Mouse (Mus musculus) megakaryocyte-erythroid progenitor cell, adult 5 weeks (primary cell): ENCODE measurements around the gene Lamb1. TPM values are rescaled to one million over a fixed set of nuclear protein-coding genes. Genes with fewer than 3 reads are reported as not detected.

ENCODE experiments used
- polyA plus RNA-seq: library from polyadenylated mRNA; stranded (reverse); fragments of >175 nt; gene quantifications from 2 replicates; pipeline ENCODE4 v1.2.3, GENCODE M21; 2012

Gene Lamb1
- polyA plus RNA-seq = 0.25 TPM in 1 of 2 replicates, not detected in the other

DNA sequence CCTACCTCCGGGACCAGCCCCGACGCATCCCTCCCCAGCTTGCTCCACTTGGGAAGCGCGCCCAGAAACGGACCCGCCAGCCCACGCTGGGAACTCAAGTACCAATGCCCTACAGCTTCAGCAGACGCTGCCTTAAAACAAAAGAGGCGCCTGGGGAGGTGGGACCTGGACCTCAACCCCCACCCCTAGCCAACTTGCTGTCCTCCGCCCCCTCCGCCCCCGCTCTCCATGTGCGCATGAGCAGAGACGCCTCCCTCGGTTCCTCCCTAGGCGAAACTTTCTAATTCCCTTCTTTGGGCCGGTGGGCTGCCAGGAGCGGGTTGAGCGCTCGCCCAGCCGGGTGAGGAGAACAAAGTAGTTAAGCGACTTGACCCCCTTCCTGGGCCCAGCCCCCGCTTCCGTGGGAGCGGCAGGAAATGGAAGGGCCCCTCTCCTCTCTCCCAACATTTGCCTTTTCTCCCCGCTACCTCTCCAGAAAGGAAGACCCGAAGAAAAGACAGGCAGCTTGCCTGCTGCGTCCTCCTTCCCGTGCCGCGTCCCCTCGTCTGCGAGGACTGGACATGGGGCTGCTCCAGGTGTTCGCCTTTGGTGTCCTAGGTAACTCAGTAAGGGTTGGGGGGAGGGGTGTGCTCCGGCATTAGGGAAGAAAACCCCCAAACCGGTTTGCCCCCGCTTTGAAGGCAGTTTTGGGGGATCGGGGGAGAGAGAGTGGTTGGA lies at the start of gene Lamb1:
Gene Lamb1 (plus strand): TSS at position 230 of the 717 bp plus-strand sequence.

DNA sequence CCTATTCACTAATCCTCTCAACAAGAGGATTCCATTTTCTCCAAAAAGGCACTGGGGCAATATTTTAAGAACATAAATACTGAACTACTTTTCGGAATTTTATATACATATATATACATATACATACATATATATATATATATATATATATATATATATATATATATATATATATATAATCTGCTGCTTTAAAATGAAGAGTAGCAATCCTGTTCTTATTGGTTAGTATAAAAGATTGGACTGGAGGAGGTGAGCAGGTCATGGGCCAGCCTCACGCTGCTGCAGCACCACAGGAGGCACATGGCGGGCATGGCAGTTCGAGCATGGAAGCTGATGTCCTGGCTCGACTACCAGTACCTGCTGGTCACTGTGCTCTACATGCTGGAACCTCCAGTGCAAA lies 24.6 kb upstream of the Lamb1 start, which contains the start of gene Gm6993:
Gene Gm6993 (plus strand): TSS at position 301 of the 400 bp plus-strand sequence.

DNA sequence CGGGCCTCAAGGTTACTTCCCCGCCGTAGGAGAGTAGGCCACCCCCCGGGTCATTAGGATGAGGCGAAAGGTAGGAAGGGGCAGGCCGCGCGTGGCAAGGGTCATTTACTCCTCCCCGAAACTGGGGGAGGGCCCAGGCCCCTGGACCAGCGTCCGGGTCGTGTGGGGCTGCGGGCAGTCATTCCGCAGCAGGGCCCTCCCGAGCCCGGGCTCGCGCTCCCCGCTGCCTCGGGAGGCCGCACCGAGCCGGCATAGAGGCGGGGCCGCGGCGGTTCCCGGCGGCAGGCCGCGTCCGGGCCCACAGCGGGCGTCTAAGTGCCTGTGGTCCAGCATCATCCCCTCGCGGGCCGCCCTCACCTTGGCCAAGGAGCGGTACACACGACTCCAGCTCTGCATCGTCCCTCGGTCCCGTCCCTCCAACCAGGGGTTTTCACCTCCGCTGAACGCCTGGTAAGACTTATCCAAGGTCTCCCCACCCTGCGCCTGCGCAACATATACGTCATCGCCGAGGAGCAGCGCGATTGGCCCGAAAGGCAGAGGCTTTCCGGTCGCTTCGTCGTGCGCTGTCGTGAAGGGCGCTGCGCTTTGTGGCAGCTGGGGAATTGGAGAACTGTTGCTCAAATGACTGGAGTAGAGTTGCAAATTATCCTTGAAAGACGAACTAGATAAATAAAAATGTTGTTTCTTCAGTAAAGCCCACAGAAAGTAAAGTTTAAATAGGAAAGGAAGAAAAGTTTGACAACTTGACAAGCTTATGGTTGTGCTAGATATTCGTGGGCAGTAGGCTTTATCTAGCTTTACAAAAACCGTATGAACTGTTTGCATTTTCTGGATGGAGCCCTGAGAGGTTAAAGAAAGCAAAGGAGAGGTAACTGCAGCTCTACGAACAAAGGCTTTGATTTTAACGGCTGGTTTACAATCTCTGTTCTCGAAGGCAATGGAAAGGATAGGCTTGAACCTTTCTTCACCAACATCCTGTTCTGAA lies 86.2 kb downstream of the Lamb1 start, which contains the start of gene Dld:
Gene Dld (minus strand): TSS at position 510 of the 985 bp plus-strand sequence.

Other genes starting within 250 kb of the Lamb1 start
- gene Fam110c, start 191.4 kb upstream of the Lamb1 start, polyA plus RNA-seq = 0.97 and 1.7 TPM in 2 replicates
- gene Gm6993, start 24.5 kb upstream of the Lamb1 start, polyA plus RNA-seq = not detected in 2 replicates
- gene Dld, start 86.2 kb downstream of the Lamb1 start, polyA plus RNA-seq = 5.1 and 6.6 TPM in 2 replicates
- gene Slc26a3, start 125.6 kb downstream of the Lamb1 start, polyA plus RNA-seq = not detected in 2 replicates
- gene Cbll1, start 234.4 kb downstream of the Lamb1 start, polyA plus RNA-seq = 4.7 TPM in 2 replicates